Mouse (Mus musculus) R1 (cell line): ENCODE results near the gene Elovl5.

Source experiments
- DNase-seq: peaks from one replicate; pipeline ENCODE4 v3.0.0-alpha.2; 2018; ENCODE audit warnings: low read depth, low spot score

The Elovl5 gene

GRCm38 (mm10) chr9:77917074-77917621 lies at the start of gene Elovl5:
TSS of gene Elovl5 (plus strand) at chr9:77917364.
- DNase-seq: peak; percentile 99

DNA sequence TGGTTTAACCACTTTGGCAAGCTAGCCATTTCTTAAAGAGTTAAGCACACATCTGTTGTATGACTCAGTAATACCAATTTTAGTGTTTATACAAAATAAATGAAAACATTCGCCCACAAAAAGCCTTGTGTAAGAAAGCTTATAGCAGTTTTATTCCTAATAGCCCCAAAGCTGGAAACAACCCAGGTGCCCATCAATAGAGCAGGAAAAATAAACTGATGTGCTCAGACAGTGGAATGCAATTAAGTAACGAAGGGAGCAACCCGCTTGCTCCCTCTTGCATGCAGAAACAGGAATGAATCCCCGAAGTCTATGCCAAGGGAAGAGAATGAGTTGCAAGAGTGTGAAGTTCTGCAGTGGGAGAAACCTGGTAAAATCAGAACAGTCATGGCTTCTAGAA lies 25.7 kb upstream of the Elovl5 start:
- DNase-seq: no peak

GRCm38 (mm10) chr9:77898551-77898950 lies 18.6 kb upstream of the Elovl5 start:
- no peak for DNase-seq

DNA sequence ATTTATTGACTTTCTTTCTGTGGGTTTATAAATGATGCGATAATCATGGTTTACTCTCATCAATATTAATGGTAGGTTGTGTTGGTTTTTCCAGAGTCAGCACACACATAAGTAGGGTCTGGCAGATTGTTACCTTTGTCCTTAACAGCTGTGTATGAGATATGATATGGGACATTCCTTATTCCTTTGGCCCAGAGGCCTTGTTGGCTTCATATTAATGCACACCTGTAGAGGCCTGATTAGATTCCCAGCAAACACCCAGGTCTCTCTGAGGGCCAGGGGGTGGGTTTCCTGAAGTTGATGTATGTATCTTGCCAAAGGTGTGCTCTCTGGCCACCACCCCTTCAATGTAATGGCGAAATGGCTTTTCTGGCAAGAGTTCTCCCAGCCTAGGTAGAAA lies 13.0 kb upstream of the Elovl5 start:
- no peak for DNase-seq

DNA sequence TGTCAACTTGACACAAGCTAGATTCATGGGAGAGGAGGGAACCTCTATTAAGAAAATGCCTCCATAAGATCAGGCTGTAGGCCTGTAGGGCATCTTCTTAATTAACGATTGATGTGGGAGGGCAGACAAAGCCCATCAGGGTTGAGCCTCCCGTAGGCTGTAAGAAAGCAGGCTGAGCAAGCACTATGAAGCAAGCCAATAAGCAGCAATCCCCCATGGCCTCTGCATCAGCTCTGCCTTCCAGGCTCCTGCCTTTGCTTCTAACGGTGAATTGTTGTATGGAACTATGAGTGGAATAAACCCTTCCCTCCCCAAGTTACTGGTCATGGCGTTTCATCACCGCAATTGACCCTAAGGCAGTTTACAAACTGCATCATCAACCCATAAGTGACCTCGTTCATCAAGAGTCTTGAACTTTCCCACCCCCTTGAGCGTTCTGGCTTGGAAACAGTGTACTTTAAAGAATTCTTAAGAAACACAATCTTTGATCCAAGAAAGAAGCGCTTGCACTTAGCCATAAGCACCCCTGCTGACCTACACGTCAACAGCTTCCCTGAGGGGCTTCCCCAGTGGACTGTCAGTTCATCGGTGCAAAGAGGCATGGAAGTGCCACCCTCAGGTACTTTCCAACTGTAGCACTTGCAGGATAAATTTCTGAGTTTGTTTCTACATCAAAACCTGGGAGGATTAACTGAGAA lies 7.4 kb upstream of the Elovl5 start:
- no peak for DNase-seq

GRCm38 (mm10) chr9:77910270-77911240 lies 6.6 kb upstream of the Elovl5 start:
- DNase-seq: peak; percentile 86

DNA sequence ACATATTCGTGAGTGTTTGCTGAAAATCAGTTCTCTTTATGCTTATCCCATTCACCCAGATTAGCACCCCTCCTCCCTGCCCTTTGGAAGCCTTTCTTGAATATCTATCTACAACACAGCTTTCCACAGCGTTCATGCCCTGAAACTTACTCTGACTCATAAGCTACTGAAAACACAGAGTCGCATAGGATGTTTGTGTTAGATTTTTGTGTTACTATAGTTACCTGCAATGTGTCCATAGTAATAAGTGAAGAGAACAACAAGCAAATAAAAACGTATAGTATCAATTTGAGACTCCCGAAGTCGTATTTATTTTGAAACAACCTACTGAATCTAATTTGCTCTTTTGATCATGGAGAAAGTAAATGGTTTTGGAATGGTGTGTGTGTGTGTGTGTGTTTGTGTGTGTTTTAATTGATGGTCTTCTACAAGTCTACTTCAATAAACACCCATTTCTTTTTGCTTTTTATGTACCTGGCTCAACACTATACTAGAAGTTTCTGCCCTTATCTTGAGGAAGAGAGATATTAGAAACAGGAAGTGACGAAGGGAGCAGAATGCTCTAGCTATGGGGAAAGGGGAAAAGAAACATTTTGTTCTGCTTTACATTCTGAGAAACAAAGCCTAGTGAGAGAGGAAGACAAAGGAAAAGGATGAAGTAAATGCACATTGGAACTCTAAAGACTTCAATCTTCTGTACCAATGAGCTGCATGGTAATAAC lies 5.5 kb upstream of the Elovl5 start:
- DNase-seq: no peak

- no peak for DNase-seq
Observed at GRCm38 (mm10) chr9:77912246-77912645, 4.9 kb upstream of the Elovl5 start.

DNA sequence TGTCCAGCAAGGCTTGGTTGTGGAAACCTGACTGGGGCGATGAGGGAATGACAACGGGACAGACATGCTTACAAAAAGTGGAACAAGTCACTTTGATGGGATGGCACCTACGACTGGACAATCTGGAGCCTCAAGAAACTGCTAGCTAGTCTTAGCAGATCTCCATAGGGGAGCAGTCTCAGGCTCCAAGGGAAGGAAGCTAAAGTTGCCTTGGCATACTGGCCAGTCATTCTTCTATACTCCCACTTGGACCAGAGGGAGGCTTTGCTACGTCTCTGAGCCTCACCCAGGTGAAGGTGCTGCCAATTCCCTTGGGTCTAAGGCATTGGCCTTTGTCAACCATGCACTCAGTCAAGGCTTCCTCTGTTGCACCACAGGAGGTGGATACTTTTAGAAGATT lies 2.5 kb upstream of the Elovl5 start:
- DNase-seq: no peak

- no peak for DNase-seq
Observed at GRCm38 (mm10) chr9:77915791-77916190, 1.4 kb upstream of the Elovl5 start.

DNA sequence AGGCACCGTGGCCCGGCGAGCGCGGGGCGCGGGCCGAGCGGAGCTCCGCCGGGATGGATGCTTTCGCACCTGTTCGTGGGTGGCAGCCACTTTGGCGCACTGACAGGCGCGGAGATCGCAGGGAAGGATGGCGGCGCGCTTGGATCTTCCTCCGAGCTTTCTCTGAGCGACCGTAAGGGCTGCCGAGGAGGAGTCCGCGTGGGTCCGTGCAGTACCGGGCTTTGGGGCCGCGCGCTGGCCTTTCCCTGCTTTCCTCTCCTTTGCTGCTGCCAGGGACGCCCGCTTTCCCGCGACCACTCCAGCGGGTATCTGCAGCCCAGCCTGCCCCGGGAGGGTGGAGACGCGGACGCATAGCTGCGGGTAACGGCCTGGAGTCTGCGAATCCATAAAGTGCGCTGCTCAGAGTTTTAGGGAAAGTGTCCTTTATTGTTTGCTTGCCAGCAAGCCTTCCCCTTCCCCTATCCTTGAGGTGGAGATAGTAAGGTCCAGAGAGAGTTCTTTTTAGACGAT lies 513 bp downstream of the Elovl5 start:
- no peak for DNase-seq

GRCm38 (mm10) chr9:77918211-77918610 lies 1.0 kb downstream of the Elovl5 start:
- no peak for DNase-seq

DNA sequence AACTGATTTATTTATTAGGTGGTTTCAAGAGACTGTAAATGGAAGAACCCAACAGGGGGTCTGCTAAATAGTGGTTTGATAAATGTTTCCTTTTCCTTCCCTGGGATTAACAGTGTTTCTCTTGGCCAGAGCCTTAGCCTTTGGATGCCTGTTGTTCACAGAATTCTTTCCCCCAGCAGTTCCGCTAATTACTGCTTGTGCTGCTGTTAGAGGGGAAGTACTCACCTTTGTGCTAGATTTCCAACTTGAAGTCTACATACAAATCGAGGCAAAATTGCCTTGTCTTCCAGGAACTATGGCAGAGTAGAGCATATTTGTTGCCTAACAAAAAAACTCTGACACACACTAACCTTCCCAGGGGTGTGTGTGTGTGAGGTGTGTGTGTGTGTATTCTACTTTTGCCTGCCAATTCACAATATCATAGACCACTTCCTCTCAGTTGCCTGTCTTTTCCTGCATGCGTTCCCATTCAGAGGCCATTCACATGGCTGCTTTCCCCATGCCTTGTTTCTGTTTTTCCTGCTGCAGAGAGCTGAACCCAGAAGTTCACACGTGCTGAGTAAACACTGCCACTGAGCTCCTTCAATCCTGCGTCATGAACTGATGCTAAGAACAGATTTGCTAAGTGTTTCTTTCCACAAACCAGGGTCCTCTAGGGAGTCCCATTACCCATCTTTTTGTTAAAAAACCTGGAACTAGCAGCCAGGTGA lies 2.0 kb downstream of the Elovl5 start:
- DNase-seq: no peak

DNA sequence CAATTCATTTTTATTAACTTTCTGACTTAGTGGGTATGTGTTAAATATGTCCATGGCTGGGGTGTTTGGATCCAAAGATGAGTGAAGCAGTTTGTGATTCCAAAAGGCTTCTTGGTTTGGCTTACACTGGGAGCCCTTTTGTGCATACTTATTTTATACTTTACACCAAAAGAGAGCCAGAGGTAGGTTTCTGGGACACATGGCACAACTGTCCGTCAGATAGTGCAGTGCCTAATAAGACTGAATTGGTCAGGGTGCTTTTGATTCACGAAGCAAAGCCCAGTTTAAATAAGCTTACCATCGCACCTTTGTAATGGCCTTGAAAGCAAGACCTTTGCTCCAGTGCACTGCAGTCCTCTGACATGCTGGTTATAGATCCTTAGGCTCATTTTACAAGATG lies 3.3 kb downstream of the Elovl5 start:
- DNase-seq: no peak

- DNase-seq: no peak
Observed at GRCm38 (mm10) chr9:77921366-77922260, 4.4 kb downstream of the Elovl5 start.

GRCm38 (mm10) chr9:77923774-77924173 lies 6.6 kb downstream of the Elovl5 start:
- DNase-seq: no peak

DNA sequence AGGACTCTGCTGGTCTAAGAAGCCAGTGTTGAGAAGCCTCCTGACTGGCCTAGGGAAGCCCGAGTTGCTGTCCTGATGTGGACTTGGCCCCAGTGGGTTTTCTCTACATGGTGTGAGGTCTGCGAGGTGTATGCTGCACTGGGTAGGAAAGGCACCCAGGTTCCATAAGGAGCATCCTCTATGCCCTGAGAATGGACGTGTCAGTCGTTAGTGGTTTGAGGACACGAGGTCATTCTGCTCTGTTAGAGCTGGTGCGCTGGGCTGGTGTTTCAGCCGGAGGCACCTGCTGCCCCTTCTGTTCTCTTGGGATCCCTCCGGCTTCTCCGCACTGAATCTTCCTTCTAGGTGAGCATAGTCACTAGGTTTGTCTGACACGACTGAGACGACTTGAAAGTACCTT lies 7.0 kb downstream of the Elovl5 start:
- no peak for DNase-seq

DNA sequence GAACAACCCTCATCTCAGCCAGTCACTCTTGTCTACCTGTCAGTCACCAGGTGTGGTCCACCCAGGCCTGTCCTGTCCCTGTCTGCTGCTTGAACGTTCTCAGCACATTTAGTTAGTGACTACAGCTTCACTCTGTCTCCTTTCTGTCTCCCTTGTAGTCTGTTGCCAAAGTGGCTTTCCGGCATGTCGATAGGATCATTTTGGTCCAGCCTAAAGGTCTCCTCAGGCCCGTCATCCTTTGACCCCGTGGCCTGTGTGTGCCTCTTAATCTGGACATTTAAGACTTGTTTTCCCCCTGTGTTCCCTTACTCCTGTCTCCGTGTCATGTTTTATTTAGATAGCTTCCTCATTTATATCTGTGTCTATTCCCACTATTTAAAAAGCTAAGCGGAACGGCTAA lies 9.0 kb downstream of the Elovl5 start:
- DNase-seq: no peak

GRCm38 (mm10) chr9:77926911-77927310 lies 9.7 kb downstream of the Elovl5 start:
- no peak for DNase-seq

DNA sequence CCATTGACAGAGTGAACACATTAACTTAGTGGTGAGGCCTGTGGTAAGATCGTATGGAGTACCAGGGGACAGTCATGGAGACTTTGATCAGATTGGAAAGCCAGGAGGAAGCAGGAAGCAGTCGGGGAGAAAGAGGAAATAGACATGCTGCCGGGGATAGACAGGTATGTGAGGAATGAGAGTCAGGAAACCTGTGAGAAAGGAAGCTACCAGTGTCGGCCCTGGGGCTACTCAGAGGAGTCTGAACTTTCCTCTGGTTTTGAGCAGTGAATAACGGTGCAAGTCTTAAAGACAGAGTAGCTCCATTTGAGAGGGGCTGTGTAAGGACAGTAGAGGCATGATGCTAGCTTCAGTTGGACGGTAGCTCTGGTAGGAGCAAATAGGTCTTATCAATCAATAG lies 10.3 kb downstream of the Elovl5 start:
- DNase-seq: peak; percentile 37
